Mouse (Mus musculus) kidney, postnatal 0 days (tissue): ENCODE data around the gene Fbxl18. TPM values are rescaled to one million over a fixed set of nuclear protein-coding genes. Genes with fewer than 3 reads are reported as not detected.
A peak's percentile ranks its signal among the peaks of the same experiment; 100 is the strongest.

Experiments
- ATAC-seq: fragments of 200-750 bp; cut with Nextera tagmentation; replicated peaks from 2 replicates; pipeline ENCODE4 v1.8.0; 2017; ENCODE audit warnings: low read depth, moderate number of reproducible peaks, moderate TSS enrichment, moderate library complexity; ENCODE audit not compliant: low FRiP score
- DNase-seq: peaks from one replicate; pipeline ENCODE4 v3.0.0-alpha.2; 2016; ENCODE audit warnings: low spot score
- H3K27ac ChIP-seq: fragments of 300-500 bp; sonication (generic); 2 replicates; pipeline ENCODE4 v1.5.1; 2014; ENCODE audit warnings: mild to moderate bottlenecking
- H3K27me3 ChIP-seq: fragments of 300-500 bp; sonication (generic); 2 replicates; pipeline ENCODE4 v1.6.1; 2014; ENCODE audit warnings: low read length, mixed read lengths; ENCODE audit not compliant: insufficient read depth
- H3K36me3 ChIP-seq: fragments of 300-500 bp; sonication (generic); 2 replicates; pipeline ENCODE4 v1.6.1; 2014; ENCODE audit warnings: low read length, mixed read lengths; ENCODE audit not compliant: insufficient read depth
- H3K4me1 ChIP-seq: fragments of 300-500 bp; sonication (generic); replicated peaks from 2 replicates; pipeline ENCODE4 v1.6.1; 2014; ENCODE audit warnings: antibody characterized with exemption, low read length, mixed read lengths; ENCODE audit not compliant: insufficient read depth
- H3K4me2 ChIP-seq: fragments of 300-500 bp; sonication (generic); 2 replicates; pipeline ENCODE4 v1.6.1; 2014; ENCODE audit warnings: mild to moderate bottlenecking, low read length, moderate library complexity, mixed read lengths
- H3K4me3 ChIP-seq: fragments of 300-500 bp; sonication (generic); replicated peaks from 2 replicates; pipeline ENCODE4 v1.5.1; 2014; ENCODE audit warnings: low read depth, low read length
- H3K9ac ChIP-seq: fragments of 300-500 bp; sonication (generic); 2 replicates; pipeline ENCODE4 v1.6.1; 2014; ENCODE audit warnings: low read depth, low read length
- H3K9me3 ChIP-seq: fragments of 300-500 bp; sonication (generic); replicated peaks from 2 replicates; pipeline ENCODE4 v1.6.1; 2016; ENCODE audit warnings: low read length, inconsistent platforms, mixed read lengths
- CTCF ChIP-seq: IDR thresholded peaks from 2 replicates; pipeline ENCODE4 v1.5.1; 2016; ENCODE audit warnings: antibody characterized with exemption, low read depth, mild to moderate bottlenecking, moderate library complexity
- WGBS: fragments of 180-500 bp; shearing (Covaris S2); extraction: QIAGEN DNeasy Blood & Tissue Kit; methylation state at CpG from one replicate; pipeline ENCODE4 v1.1.7; 2014; 5-methylcytosine and 5-hydroxymethylcytosine counted together
- polyA plus RNA-seq: library from polyadenylated mRNA; unstranded; fragments of >200 nt; fragmentation: Nextera tagmentation; extraction: Ambion mirVana; gene quantifications from 2 replicates; pipeline ENCODE4 v1.2.1, GENCODE M21; 2015

Fbxl18 gene
- polyA plus RNA-seq, 1 experiment from 2014 or later: 9.6 TPM

- Histone ChIP-seq H3K27me3 (no peaks in the 10 kb centered on the region), H3K9me3 (no peaks in the 10 kb centered on the region), H3K4me2 (no peak overlapping the region), H3K4me3 (no peak overlapping the region), H3K9ac (no peak overlapping the region), H3K4me1 (no peaks in the 10 kb centered on the region), H3K27ac (no peak overlapping the region), H3K36me3 (no peaks in the 10 kb centered on the region)
- ATAC-seq (no peak), DNase-seq (no peak)
- TF ChIP-seq CTCF: no peak
- 82% methylated on average over 7 of the region's 7 CpGs for WGBS
Observed at GRCm38 (mm10) chr5:142850916-142851680, 44.1 kb downstream of the Fbxl18 start.

- no peak overlapping the region for H3K27ac ChIP-seq
- WGBS: 65% methylated on average over 9 of the region's 9 CpGs
- H3K4me3 ChIP-seq: no peak overlapping the region
- no peak for DNase-seq
- H3K27me3 ChIP-seq: no peaks in the 10 kb centered on the region
- no peak overlapping the region for H3K9ac ChIP-seq
- no peaks in the 10 kb centered on the region for H3K36me3 ChIP-seq
- no peak for ATAC-seq
- H3K4me1 ChIP-seq: no peaks in the 10 kb centered on the region
- no peak for TF ChIP-seq CTCF
- H3K4me2 ChIP-seq: no peak overlapping the region
- H3K9me3 ChIP-seq: no peaks in the 10 kb centered on the region
Observed at GRCm38 (mm10) chr5:142850476-142850875, 44.7 kb downstream of the Fbxl18 start.

- Histone ChIP-seq H3K9me3 (no peaks in the 10 kb centered on the region), H3K9ac (no peak overlapping the region), H3K4me2 (no peak overlapping the region), H3K27me3 (no peaks in the 10 kb centered on the region), H3K27ac (no peak overlapping the region), H3K36me3 (no peaks in the 10 kb centered on the region), H3K4me3 (no peak overlapping the region), H3K4me1 (no peaks in the 10 kb centered on the region)
- WGBS: 96% methylated on average over 7 of the region's 7 CpGs
- ATAC-seq (no peak), DNase-seq (no peak)
- TF ChIP-seq CTCF: no peak
Observed at GRCm38 (mm10) chr5:142848911-142849310, 46.3 kb downstream of the Fbxl18 start.

DNA sequence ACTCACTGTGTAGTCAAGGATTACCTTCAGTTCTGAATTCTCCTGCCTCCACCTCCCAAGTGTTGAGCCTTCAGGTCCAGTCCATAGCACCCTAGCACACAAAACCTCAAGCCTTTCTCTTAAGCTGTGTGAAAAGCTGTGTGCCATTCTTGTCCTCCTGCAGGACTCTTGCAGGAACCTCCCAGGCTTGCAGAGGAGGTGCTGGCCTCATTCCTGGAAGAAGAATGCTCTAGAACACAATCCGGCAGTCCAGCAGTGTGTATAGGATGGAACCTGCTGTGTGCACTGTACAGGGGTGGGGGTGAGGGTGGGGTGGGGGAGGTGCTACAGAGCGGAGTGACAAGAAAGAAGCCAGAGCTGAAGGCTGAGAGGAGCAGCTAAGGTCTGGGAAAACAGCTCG, 47.1 kb downstream of the Fbxl18 start:
- Histone ChIP-seq H3K9me3 (no peaks in the 10 kb centered on the region), H3K9ac (no peak overlapping the region), H3K4me2 (no peak overlapping the region), H3K27ac (no peak overlapping the region), H3K4me3 (no peak overlapping the region), H3K27me3 (no peaks in the 10 kb centered on the region), H3K36me3 (no peaks in the 10 kb centered on the region), H3K4me1 (no peaks in the 10 kb centered on the region)
- TF ChIP-seq CTCF: no peak
- ATAC-seq: no peak
- DNase-seq: no peak
- 59% methylated on average over 3 of the region's 3 CpGs for WGBS

- H3K9me3 ChIP-seq: no peaks in the 10 kb centered on the region
- no peak overlapping the region for H3K4me3 ChIP-seq
- no peak overlapping the region for H3K9ac ChIP-seq
- H3K27me3 ChIP-seq: no peaks in the 10 kb centered on the region
- ATAC-seq (no peak), DNase-seq (no peak)
- TF ChIP-seq CTCF: peak; percentile 61
- WGBS: 65% methylated on average over 8 of the region's 8 CpGs
- no peaks in the 10 kb centered on the region; the same call in 1 of the 2 replicates for H3K4me1 ChIP-seq
- H3K27ac ChIP-seq: no peak overlapping the region
- no peak overlapping the region for H3K4me2 ChIP-seq
- no peaks in the 10 kb centered on the region for H3K36me3 ChIP-seq
Observed at GRCm38 (mm10) chr5:142844467-142844866, 50.8 kb downstream of the Fbxl18 start.

DNA sequence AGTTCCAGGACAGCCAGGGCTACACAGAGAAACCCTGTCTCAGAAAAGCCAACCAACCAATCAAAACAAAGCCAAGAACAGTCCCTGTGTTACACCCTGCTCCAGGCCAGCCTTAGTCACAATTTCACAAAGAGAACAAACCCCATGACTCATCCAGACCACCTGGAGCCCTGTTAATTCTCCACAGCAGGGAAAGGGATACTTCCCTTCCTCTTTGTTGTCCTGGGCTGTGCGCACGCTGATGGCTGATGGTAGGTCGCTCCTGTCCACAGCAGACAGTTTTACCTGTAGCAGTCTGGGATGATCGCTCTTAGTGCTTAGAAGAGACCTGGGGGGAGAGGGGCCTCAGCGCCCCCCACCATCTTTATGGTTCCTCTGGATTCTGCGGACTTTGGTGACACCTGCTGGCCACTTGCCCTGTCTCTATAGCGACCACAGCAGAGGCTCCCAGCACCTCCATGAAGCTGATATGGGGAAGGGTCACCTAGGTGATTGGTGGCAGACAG, 53.0 kb downstream of the Fbxl18 start:
- no peaks in the 10 kb centered on the region; the same call in 1 of the 2 replicates for H3K4me1 ChIP-seq
- peak; percentile 72 for TF ChIP-seq CTCF
- WGBS: 24% methylated on average over 7 of the region's 7 CpGs
- H3K9me3 ChIP-seq: no peaks in the 10 kb centered on the region
- no peak overlapping the region for H3K9ac ChIP-seq
- H3K4me2 ChIP-seq: no peak overlapping the region
- no peak overlapping the region for H3K4me3 ChIP-seq
- no peaks in the 10 kb centered on the region for H3K27me3 ChIP-seq
- H3K36me3 ChIP-seq: no peaks in the 10 kb centered on the region
- no peak overlapping the region for H3K27ac ChIP-seq
- DNase-seq (no peak), ATAC-seq (no peak)
